Mouse (Mus musculus) liver, embryonic 14.5 days (tissue): ENCODE measurements around the gene Trim17.

Source experiments
- CTCF ChIP-seq: IDR thresholded peaks from 2 replicates; pipeline ENCODE4 v1.5.1; 2016; ENCODE audit warnings: antibody characterized with exemption, low read depth, control low read depth
- EP300 ChIP-seq: IDR thresholded peaks from 2 replicates; pipeline ENCODE4 v1.6.1; 2016; ENCODE audit warnings: antibody characterized with exemption, low read depth

DNA sequence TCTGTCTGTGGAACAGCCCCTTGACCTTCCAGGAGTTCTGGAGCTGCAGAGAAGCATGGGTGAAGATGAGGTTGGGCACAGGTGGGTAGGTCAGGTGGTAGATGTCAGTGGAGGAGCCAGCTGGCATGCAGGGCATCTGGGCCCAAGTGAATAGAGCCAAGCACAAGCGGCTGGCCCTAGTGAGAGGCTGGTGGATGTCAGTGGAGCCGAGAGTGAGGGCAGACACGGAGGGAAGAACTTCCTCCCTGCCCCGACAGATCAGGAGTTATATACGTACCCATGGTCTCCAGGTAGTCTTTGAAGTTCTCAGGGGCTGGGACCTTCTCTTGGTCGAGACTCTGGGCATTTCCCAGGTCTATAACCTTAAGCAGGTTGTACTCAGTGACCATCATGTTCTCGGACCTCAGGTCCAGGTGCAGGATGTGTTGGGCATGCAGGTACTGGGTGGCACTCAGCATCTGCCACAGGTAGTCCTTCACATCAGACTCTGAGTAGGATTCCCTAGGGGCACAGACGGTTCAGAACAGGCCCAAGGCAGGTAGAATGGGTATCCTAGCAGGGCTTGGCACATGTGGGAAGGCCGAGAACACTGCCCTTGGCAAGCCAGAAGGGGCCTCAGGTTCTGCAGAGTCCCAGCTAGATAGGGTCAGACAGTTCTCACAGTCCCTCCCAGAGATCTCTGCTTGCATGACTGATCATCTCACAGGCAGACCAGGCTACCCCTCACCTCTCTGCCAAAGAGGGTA, 40.7 kb downstream of the Trim17 start:
- TF ChIP-seq EP300 (no peak), CTCF (no peak)
